Mouse (Mus musculus) thymus, adult 2 months (tissue): ENCODE measurements around the gene Tnfaip3. TPM values are rescaled to one million over a fixed set of nuclear protein-coding genes. Genes with fewer than 3 reads are reported as not detected.
A peak's percentile ranks its signal among the peaks of the same experiment; 100 is the strongest.

Experiments used
- DNase-seq: peaks from one replicate; pipeline ENCODE4 v3.0.0; 2021
- H3K27ac ChIP-seq: fragments of 200-500 bp; 2 replicates; pipeline ENCODE4 v1.5.1; 2012; ENCODE audit warnings: low read length, control low read depth; ENCODE audit not compliant: control insufficient read depth, insufficient read depth
- H3K27me3 ChIP-seq: fragments of 200-500 bp; 2 replicates; pipeline ENCODE4 v1.6.1; 2012; ENCODE audit warnings: mild to moderate bottlenecking, low read length, moderate library complexity, mixed read lengths; ENCODE audit not compliant: control insufficient read depth, insufficient read depth
- H3K36me3 ChIP-seq: fragments of 200-500 bp; 2 replicates; pipeline ENCODE4 v1.6.1; 2012; ENCODE audit warnings: mild to moderate bottlenecking, low read length, moderate library complexity; ENCODE audit not compliant: control insufficient read depth, insufficient read depth
- H3K4me1 ChIP-seq: fragments of 200-500 bp; replicated peaks from 2 replicates; pipeline ENCODE4 v1.6.1; 2012; ENCODE audit warnings: low read length; ENCODE audit not compliant: control insufficient read depth, insufficient read depth
- H3K4me3 ChIP-seq: fragments of 200-500 bp; 2 replicates; pipeline ENCODE4 v1.5.1; 2012; ENCODE audit warnings: mild to moderate bottlenecking, low read length, control low read depth, moderate library complexity; ENCODE audit not compliant: control insufficient read depth, insufficient read depth
- CTCF ChIP-seq: fragments of 200-500 bp; IDR thresholded peaks from 2 replicates; pipeline ENCODE4 v1.5.1; 2012; ENCODE audit warnings: mild to moderate bottlenecking, control low read depth, low read length, moderate library complexity, borderline replicate concordance; ENCODE audit not compliant: control insufficient read depth, poor library complexity, insufficient read depth; ENCODE audit errors: extremely low read depth
- POLR2A ChIP-seq: fragments of 200-500 bp; IDR thresholded peaks from 2 replicates; pipeline ENCODE4 v1.6.1; 2012; ENCODE audit warnings: mild to moderate bottlenecking, low read length, control low read depth, moderate library complexity; ENCODE audit not compliant: control insufficient read depth, poor library complexity, insufficient read depth; ENCODE audit errors: extremely low read depth
- WGBS: fragments of 180-500 bp; shearing (Covaris S2); methylation state at CpG from one replicate; pipeline ENCODE4 v1.1.7; 2018; 5-methylcytosine and 5-hydroxymethylcytosine counted together
- polyA plus RNA-seq: library from polyadenylated mRNA; depleted of rRNA; stranded (reverse); fragments of >200 nt; gene quantifications from 2 replicates; pipeline ENCODE4 v1.2.3, GENCODE M21; 2012

The Tnfaip3 gene
- polyA plus RNA-seq, 1 experiment: 41.0 TPM

GRCm38 (mm10) chr10:19016823-19017471 lies 1.5 kb upstream of the Tnfaip3 start:
- TF ChIP-seq CTCF (no peak), POLR2A (no peak)
- Histone ChIP-seq H3K27me3 (no peaks in the 10 kb centered on the region), H3K36me3 (no peaks in the 10 kb centered on the region), H3K27ac (no peak overlapping the region), H3K4me3 (no peak overlapping the region), H3K4me1 (peaks cover 7% of the 10 kb centered on the region)
- 64% methylated on average over 4 of the region's 4 CpGs for WGBS
- DNase-seq: no peak

DNA sequence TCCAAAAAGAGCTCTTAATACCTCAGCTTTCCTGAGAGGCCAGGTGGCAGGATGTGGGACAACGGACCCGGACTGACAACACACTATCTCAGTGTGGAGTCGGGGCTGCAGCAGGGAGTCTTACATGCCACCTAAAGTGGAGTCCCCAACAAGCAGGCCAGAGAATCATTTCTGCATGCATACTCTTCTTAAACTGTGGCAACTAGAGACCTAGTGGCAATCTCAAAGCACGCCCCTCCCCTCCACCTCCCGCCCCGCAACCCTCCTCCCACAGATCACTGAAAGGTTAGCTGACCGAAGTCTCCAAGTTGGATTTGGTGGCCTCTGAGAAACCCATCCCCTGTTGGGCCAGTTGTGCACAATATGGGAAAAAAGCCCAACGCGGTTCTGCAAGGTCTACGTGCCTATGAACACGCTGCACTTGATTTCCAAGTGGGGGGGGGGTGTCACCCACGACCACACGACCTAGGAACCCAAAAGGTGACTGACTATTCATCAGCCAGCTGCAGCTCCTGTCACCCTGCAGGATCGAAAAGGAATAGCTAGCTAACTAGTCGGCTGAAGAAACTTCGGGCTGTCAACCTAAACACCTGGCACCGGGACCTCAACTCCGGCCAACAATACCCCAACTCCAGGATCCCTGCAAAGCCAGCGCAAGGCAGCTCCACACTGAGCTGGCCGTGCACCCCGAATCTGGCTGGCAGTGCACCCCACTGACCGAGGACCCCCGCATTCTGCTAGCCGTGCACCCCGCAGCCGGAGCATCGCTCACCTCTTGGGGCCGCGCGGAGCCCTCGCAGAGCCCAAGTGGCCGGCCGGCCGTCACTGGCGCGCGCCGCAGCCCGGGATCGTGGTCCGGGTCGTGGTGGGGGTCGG lies 838 bp downstream of the Tnfaip3 start:
- peak; percentile 77 for DNase-seq
- WGBS: under 1% methylated on average over 43 of the region's 43 CpGs
- no peaks in the 10 kb centered on the region for H3K27me3 ChIP-seq
- H3K36me3 ChIP-seq: peaks cover 14% of the 10 kb centered on the region
- H3K4me3 ChIP-seq: peak overlapping the region; percentile 92
- H3K27ac ChIP-seq: peak overlapping the region; percentile 93
- peaks cover 13% of the 10 kb centered on the region for H3K4me1 ChIP-seq
- TF ChIP-seq CTCF: no peak
- TF ChIP-seq POLR2A: peak; percentile 46; the same call in 1 of the 2 replicates

- H3K27ac ChIP-seq: no peak overlapping the region; the same call in 1 of the 2 replicates
- 48% methylated on average over 3 of the region's 3 CpGs for WGBS
- peaks cover 22% of the 10 kb centered on the region for H3K36me3 ChIP-seq
- peaks cover 13% of the 10 kb centered on the region for H3K4me1 ChIP-seq
- no peaks in the 10 kb centered on the region for H3K27me3 ChIP-seq
- no peak for DNase-seq
- no peak overlapping the region for H3K4me3 ChIP-seq
- no peak for TF ChIP-seq CTCF
- TF ChIP-seq POLR2A: no peak
Measured at GRCm38 (mm10) chr10:19013351-19013750, 2.1 kb downstream of the Tnfaip3 start.

- Histone ChIP-seq H3K4me1 (peaks cover 13% of the 10 kb centered on the region), H3K36me3 (peaks cover 30% of the 10 kb centered on the region), H3K4me3 (no peak overlapping the region), H3K27ac (no peak overlapping the region), H3K27me3 (no peaks in the 10 kb centered on the region)
- no peak for DNase-seq
- 94% methylated on average over 3 of the region's 3 CpGs for WGBS
- no peak for TF ChIP-seq POLR2A
Measured at GRCm38 (mm10) chr10:19012616-19013015, 2.8 kb downstream of the Tnfaip3 start.

DNA sequence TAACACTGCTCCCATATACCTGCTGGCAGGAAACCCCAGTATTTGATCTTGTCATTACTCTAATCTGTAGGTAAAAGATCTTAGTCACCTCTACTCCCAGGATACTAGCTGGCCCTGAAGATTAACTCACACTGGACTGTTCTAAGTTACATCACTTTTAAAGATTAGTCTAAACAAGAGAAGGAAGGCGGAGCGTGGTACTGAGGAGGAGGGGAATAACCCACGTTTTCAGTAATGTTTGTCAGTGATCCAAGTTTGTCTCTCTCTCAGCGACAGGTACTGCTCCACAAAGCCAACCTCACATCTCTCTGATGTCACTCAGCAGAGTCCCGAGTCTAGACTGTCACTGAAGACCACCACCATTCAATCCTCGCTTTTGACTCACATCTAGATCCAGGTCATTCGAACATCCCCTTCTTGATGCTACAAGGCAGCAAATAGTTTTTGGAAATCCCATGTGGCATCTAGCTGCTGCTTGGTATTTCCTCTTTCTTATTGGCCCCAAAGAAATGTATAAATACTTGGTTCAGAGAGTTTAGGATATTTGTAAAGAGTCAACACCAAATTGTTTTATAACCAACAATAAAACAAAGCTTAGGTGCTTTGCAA lies 3.5 kb downstream of the Tnfaip3 start:
- TF ChIP-seq POLR2A (no peak), CTCF (no peak)
- H3K4me1 ChIP-seq: peaks cover 13% of the 10 kb centered on the region
- no peak overlapping the region; the same call in 1 of the 2 replicates for H3K4me3 ChIP-seq
- H3K27me3 ChIP-seq: no peaks in the 10 kb centered on the region
- 62% methylated on average over 7 of the region's 7 CpGs for WGBS
- H3K36me3 ChIP-seq: peaks cover 37% of the 10 kb centered on the region
- no peak for DNase-seq
- H3K27ac ChIP-seq: 0 out of 2 replicates have a peak overlapping the region, but pooled peaks have one; percentile 6

- Histone ChIP-seq H3K4me1 (peaks cover 7% of the 10 kb centered on the region), H3K4me3 (no peak overlapping the region), H3K27me3 (no peaks in the 10 kb centered on the region), H3K27ac (no peak overlapping the region), H3K36me3 (peaks cover 52% of the 10 kb centered on the region)
- 87% methylated on average over 8 of the region's 8 CpGs for WGBS
- TF ChIP-seq POLR2A (no peak), CTCF (no peak)
- DNase-seq: no peak
Measured at GRCm38 (mm10) chr10:19010414-19010813, 5.0 kb downstream of the Tnfaip3 start.
